Mouse (Mus musculus) 3T3-L1 (cell line): Measurements from ENCODE around the gene Atl3.
A peak's percentile ranks its signal among the peaks of the same experiment; 100 is the strongest.

ENCODE experiments used
- DNase-seq: peaks from one replicate; pipeline ENCODE4 v3.0.0-alpha.2; 2015; ENCODE audit warnings: low read depth, low spot score

Gene Atl3

GRCm38 (mm10) chr19:7559986-7560385, 66.1 kb downstream of the Atl3 start:
- DNase-seq = no peak

- DNase-seq = no peak
These were observed 67.6 kb downstream of the Atl3 start for GRCm38 (mm10) chr19:7561456-7561855.

- DNase-seq = peak; percentile 39
These were observed 68.8 kb downstream of the Atl3 start for GRCm38 (mm10) chr19:7562601-7563129.

DNA sequence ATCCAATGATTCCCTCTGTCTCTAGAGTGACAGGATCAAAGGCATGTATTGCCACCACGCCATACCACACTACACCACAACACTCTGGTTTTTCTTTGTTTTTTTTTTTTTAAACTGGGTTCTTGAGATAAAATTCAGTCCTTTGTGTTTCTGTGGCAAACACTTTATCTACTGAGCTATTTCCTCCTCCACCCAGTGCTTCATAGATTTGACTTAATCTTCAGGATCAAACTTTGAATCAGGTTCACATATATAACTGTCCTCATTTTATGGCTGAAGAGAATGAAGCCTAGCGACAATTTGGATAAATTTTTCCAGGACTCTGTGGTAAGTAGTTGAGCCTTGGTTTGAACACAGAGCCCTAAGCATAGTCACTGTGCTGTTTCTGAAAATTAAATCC, 69.8 kb downstream of the Atl3 start:
- no peak for DNase-seq

GRCm38 (mm10) chr19:7564457-7564856, 70.6 kb downstream of the Atl3 start:
- DNase-seq = no peak

GRCm38 (mm10) chr19:7566826-7567225, 73.0 kb downstream of the Atl3 start:
- no peak for DNase-seq

- DNase-seq = peak; percentile 23
These were observed 74.5 kb downstream of the Atl3 start for GRCm38 (mm10) chr19:7568364-7568763.

- peak; percentile 82 for DNase-seq
These were observed 75.8 kb downstream of the Atl3 start for GRCm38 (mm10) chr19:7569650-7570049.

DNA sequence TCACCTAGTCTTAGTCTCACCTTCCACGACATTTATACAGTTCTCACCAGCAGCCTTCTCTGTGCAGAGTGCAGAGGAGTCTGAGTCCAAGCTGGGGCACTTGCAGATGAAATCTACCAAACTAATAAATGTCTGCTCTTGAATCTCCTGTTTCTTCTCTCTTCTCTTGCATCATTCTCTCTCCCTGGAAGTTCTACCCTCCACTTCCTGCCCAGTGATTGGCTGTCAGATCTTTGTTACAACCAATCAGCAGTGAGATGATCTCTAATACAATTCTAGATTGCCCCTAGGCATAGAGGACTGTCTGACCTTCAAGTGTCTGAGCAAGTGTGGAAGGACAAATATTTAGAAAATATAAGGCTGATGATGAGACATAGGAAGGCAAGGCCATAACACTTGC, 82.3 kb downstream of the Atl3 start:
- DNase-seq = peak; percentile 63

DNA sequence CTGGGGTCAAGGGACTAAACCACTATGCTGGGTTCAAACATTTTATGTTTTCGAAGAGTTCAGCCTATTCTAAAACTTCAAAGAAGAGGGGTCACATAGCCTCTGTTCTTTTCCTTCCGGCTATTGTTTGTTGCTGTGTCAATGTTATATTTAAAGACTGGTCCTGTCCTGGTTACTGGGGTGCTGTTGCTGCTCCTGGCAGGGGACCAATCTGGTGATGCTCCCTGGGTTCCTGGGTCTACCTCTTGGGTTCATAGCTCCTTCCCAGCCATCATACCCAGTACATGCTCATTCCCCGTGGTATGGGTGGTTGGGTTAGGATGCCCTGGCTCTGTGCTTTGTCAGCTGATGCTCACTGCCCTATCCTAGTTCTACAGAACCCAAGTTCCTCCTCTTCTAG, 83.9 kb downstream of the Atl3 start:
- no peak for DNase-seq

DNA sequence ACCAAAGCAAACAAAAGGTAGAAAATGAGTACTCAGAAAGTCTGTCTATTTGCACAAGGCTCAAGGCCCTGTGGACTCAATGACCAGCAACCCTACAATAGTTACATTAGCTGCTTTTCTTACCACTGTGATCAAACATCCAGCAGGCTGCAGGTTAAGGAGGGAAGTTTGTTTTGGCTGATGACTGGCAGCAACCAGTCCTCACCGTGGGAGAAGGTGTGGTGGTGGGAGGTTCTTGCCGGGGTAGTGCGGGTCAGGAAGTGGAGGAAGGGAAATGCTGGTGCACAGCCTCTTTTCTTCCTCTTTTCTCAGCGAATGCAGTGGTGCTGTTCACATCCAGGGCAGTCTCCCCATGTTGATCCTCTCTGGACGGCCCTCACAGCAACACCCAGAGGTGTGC, 87.2 kb downstream of the Atl3 start:
- no peak for DNase-seq

DNA sequence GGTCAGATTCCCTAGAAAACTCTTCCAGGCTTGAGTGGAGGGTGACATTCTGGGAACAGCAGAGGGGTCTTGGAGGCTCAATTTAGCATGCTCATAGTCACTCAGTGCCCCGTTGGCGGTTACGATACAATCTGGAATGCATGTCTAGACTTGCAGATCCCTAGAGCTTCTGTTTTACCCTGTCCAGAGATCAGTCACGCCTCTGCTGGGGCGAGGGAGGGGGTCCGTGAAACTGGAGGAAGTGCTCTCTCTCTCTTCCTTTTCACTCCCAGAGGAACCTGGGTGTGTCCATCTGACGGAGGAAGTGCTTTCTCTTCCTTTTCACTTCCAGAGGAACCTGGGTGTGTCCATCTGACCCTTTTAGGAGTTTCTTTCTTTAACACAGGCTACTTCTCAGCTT, 89.3 kb downstream of the Atl3 start:
- DNase-seq = no peak

DNA sequence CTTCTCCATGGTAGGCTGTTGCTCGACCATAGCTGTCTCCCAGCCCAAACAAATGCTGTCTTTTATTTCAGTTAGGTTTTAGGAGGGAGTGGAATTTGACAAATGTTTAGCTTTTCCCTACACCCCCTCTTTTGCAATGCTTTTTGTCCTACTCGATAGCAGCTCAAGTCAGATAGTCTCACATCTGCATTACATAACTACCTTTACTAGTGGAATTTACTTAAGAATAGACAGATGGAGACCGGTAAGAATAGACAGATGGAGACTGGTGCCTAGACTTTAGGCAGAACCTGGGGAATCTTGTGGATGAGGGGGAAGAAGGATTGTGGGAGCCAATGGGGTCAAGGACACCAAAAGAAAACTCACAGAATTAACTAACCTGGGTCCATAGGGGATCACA, 89.8 kb downstream of the Atl3 start:
- no peak for DNase-seq

GRCm38 (mm10) chr19:7585279-7585678, 91.4 kb downstream of the Atl3 start:
- no peak for DNase-seq

DNA sequence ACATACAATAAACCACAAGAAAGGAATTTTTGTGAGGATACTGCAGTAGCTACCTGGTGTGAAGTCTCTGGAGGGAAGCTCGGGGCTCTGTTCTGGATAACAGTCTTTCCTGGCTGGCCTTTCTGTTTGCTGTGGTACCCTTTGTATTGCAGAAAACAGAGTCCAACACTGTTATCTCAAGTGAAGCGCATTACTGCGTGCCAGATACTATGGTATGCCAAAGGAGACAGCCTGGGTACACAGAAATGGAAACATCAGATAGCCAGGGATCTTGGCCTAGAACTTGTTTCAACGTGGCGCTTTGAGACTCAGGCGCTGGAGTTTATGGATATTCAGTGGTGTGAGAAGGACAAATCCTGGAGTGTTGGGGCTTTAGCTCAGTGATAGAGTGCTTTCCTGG, 91.9 kb downstream of the Atl3 start:
- DNase-seq = no peak
